Mouse (Mus musculus) bone marrow macrophage, adult 2 months (primary cell): ENCODE measurements around the gene Rpl38.
"Not testable (repeated sequence)": the region's sequence is repeated elsewhere in the genome, so short reads cannot be mapped to it uniquely, and the experiment has no call there.

Source experiments
- CTCF ChIP-seq: IDR thresholded peaks from 2 replicates; pipeline ENCODE4 v1.5.1; 2012; ENCODE audit warnings: low read depth, mild to moderate bottlenecking, low read length, moderate library complexity
- POLR2A ChIP-seq: IDR thresholded peaks from 2 replicates; pipeline ENCODE4 v1.6.1; 2012; ENCODE audit warnings: mild to moderate bottlenecking, low read depth, low read length, borderline replicate concordance

- TF ChIP-seq CTCF, POLR2A: not testable (repeated sequence)
These were observed 6.5 kb downstream of the Rpl38 start for GRCm38 (mm10) chr11:114674796-114675195.
